ENCODE assay signal across 7 mouse cellular contexts in genomic region chr5:30712441-30713298, GRCm38 (mm10). TPM values are rescaled to one million over a fixed set of nuclear protein-coding genes. Genes with fewer than 3 reads are reported as not detected.
A peak's percentile ranks its signal among the peaks of the same experiment; 100 is the strongest.
DNase-seq lines count a peak whose midpoint lies in the region; ATAC-seq and TF ChIP-seq lines count a peak whose summit lies in the region.

No protein-coding gene starts in this region.

- H3K36me3 ChIP-seq in megakaryocyte, embryonic 14.5 days (replicated peaks; ENCODE audit: low read length) = no peaks in the 10 kb centered on the region
- H3K36me3 ChIP-seq in forebrain, embryonic 15.5 days = no peaks in the 10 kb centered on the region; the same call in 1 of the 2 replicates
- no peaks in the 10 kb centered on the region for H3K36me3 ChIP-seq in kidney, postnatal 0 days (ENCODE audit: insufficient read depth, low read length)
- no peaks in the 10 kb centered on the region for H3K36me3 ChIP-seq in midbrain, embryonic 16.5 days (ENCODE audit: control insufficient read depth, insufficient read depth, low read length)

- under 1% methylated on average over 43 of the region's 43 CpGs for WGBS in forebrain, embryonic 15.5 days
- WGBS in kidney, postnatal 0 days = under 1% methylated on average over 42 of the region's 43 CpGs
- under 1% methylated on average over 41 of the region's 43 CpGs for WGBS in midbrain, embryonic 16.5 days

- peak overlapping the region; percentile 82 for H3K4me2 ChIP-seq in forebrain, embryonic 15.5 days (replicated peaks)
- peak overlapping the region; percentile 95 for H3K4me2 ChIP-seq in kidney, postnatal 0 days (ENCODE audit: low read length)
- peak overlapping the region; percentile 81 for H3K4me2 ChIP-seq in midbrain, embryonic 16.5 days (ENCODE audit: low read length)

- H3K4me3 ChIP-seq in megakaryocyte, embryonic 14.5 days (replicated peaks) = peak overlapping the region; percentile 87
- peak overlapping the region; percentile 89 for H3K4me3 ChIP-seq in forebrain, embryonic 15.5 days
- peak overlapping the region; percentile 46 for H3K4me3 ChIP-seq in kidney, postnatal 0 days (replicated peaks; ENCODE audit: low read depth, low read length)
- H3K4me3 ChIP-seq in midbrain, embryonic 16.5 days (ENCODE audit: low read depth, low read length) = peak overlapping the region; percentile 84

- peak; percentile 47 for DNase-seq in cerebellum, adult 9-10 months
- DNase-seq in kidney, postnatal 0 days (ENCODE audit: low spot score) = no peak
- DNase-seq in thymus, postnatal 36 days = peak; percentile 32 to 44

- H3K9me3 ChIP-seq in megakaryocyte, embryonic 14.5 days = no peaks in the 10 kb centered on the region
- no peaks in the 10 kb centered on the region for H3K9me3 ChIP-seq in forebrain, embryonic 15.5 days
- H3K9me3 ChIP-seq in kidney, postnatal 0 days (replicated peaks; ENCODE audit: low read length) = no peaks in the 10 kb centered on the region
- H3K9me3 ChIP-seq in midbrain, embryonic 16.5 days (replicated peaks; ENCODE audit: control insufficient read depth, low read length, poor library complexity, severe bottlenecking) = no peaks in the 10 kb centered on the region

- ATAC-seq in megakaryocyte, adult 5-6 weeks (ENCODE audit: poor library complexity, severe bottlenecking) = no peak
- ATAC-seq in forebrain, embryonic 15.5 days (replicated peaks) = peak; percentile 62
- ATAC-seq in kidney, postnatal 0 days (replicated peaks; ENCODE audit: low FRiP score, low read depth) = no peak
- peak; percentile 72 for ATAC-seq in midbrain, embryonic 16.5 days

- H3K27me3 ChIP-seq in megakaryocyte, embryonic 14.5 days (replicated peaks) = peaks cover 89% of the 10 kb centered on the region
- no peaks in the 10 kb centered on the region for H3K27me3 ChIP-seq in forebrain, embryonic 15.5 days
- H3K27me3 ChIP-seq in kidney, postnatal 0 days (ENCODE audit: insufficient read depth, low read length) = peaks cover 19% of the 10 kb centered on the region
- no peaks in the 10 kb centered on the region for H3K27me3 ChIP-seq in midbrain, embryonic 16.5 days (ENCODE audit: control insufficient read depth, insufficient read depth, low read depth, low read length)

- H3K9ac ChIP-seq in forebrain, embryonic 15.5 days (replicated peaks) = peak overlapping the region; percentile 79
- peak overlapping the region; percentile 40 for H3K9ac ChIP-seq in kidney, postnatal 0 days (ENCODE audit: low read depth, low read length)
- peak overlapping the region; percentile 97 for H3K9ac ChIP-seq in midbrain, embryonic 16.5 days (ENCODE audit: low read depth, low read length)

- H3K4me1 ChIP-seq in megakaryocyte, embryonic 14.5 days = peaks cover 32% of the 10 kb centered on the region
- H3K4me1 ChIP-seq in forebrain, embryonic 15.5 days = peaks cover 44% of the 10 kb centered on the region
- H3K4me1 ChIP-seq in kidney, postnatal 0 days (replicated peaks; ENCODE audit: insufficient read depth, low read length) = peaks cover 21% of the 10 kb centered on the region; the same call in 1 of the 2 replicates
- peaks cover 32% of the 10 kb centered on the region for H3K4me1 ChIP-seq in midbrain, embryonic 16.5 days (ENCODE audit: control insufficient read depth, insufficient read depth, low read length)

- TF ChIP-seq CTCF in kidney, postnatal 0 days (IDR thresholded peaks at IDR 0.05; ENCODE audit: low read depth) = no peak

- peak overlapping the region; percentile 97 for H3K27ac ChIP-seq in forebrain, embryonic 15.5 days (replicated peaks)
- no peak overlapping the region for H3K27ac ChIP-seq in kidney, postnatal 0 days
- peak overlapping the region; percentile 98 for H3K27ac ChIP-seq in midbrain, embryonic 16.5 days (ENCODE audit: low read length)

RNA-seq across cellular contexts. Expression of gene Dpysl5, which starts 1.3 kb away (rescaled TPM):
- polyA plus RNA-seq in megakaryocyte, embryonic 14.5 days (2012; ENCODE audit: insufficient read depth, low replicate concordance) = 0.12 TPM in 1 of 2 replicates, not detected in the other
- not detected in 2 replicates for total RNA-seq in megakaryocyte, adult 5-6 weeks (2015)
- total RNA-seq in megakaryocyte, adult 5-6 weeks (2017) = 0.41 TPM in 1 of 2 replicates, not detected in the other
- polyA plus RNA-seq in forebrain, embryonic 15.5 days (2015; fragmentation: Nextera tagmentation; extraction: Ambion mirVana) = 216 and 226 TPM in 2 replicates
- polyA plus RNA-seq in kidney, postnatal 0 days (2015; fragmentation: Nextera tagmentation; extraction: Ambion mirVana) = 1.7 and 2.1 TPM in 2 replicates
- polyA plus RNA-seq in midbrain, embryonic 16.5 days (2015; fragmentation: Nextera tagmentation; extraction: Ambion mirVana) = 284 and 306 TPM in 2 replicates

RNA-seq across cellular contexts. Expression of gene Cenpa, which starts 46.1 kb away (rescaled TPM):
- polyA plus RNA-seq in megakaryocyte, embryonic 14.5 days (2012; ENCODE audit: insufficient read depth, low replicate concordance) = 208 and 210 TPM in 2 replicates
- total RNA-seq in megakaryocyte, adult 5-6 weeks (2015) = 190 and 250 TPM in 2 replicates
- 124 and 127 TPM in 2 replicates for total RNA-seq in megakaryocyte, adult 5-6 weeks (2017)
- 128 and 151 TPM in 2 replicates for polyA plus RNA-seq in forebrain, embryonic 15.5 days (2015; fragmentation: Nextera tagmentation; extraction: Ambion mirVana)
- polyA plus RNA-seq in kidney, postnatal 0 days (2015; fragmentation: Nextera tagmentation; extraction: Ambion mirVana) = 171 and 175 TPM in 2 replicates
- 22.6 and 30.5 TPM in 2 replicates for polyA plus RNA-seq in midbrain, embryonic 16.5 days (2015; fragmentation: Nextera tagmentation; extraction: Ambion mirVana)

Comparison
In these comparisons a context has a peak if more than half of its experiments do, and no peak if none do; other contexts are left out.
1. ATAC-seq: peak in forebrain, embryonic 15.5 days (single experiment) and midbrain, embryonic 16.5 days (single experiment); none in megakaryocyte, adult 5-6 weeks (single experiment) and kidney, postnatal 0 days (single experiment).
2. H3K9ac ChIP-seq: peak in every context shown above with its lines; median percentile 97 in midbrain, embryonic 16.5 days; 79 in forebrain, embryonic 15.5 days; 40 in kidney, postnatal 0 days.
3. RNA of gene Dpysl5, which starts 1.3 kb away (polyA plus RNA-seq): 284 to 306 TPM in midbrain, embryonic 16.5 days and 216 to 226 TPM in forebrain, embryonic 15.5 days; 1.7 to 2.1 TPM in kidney, postnatal 0 days and 0.12 TPM in megakaryocyte, embryonic 14.5 days; every median in the first group is over 10 times any median in the second.
4. Peak in every context shown above with its lines, with median percentiles within 50 percentile points of each other: H3K4me3 ChIP-seq and H3K4me2 ChIP-seq.